Mouse (Mus musculus) CD4-positive, CD25-positive, alpha-beta regulatory T cell (primary cell): Measurements from ENCODE around the gene Id3. TPM values are rescaled to one million over a fixed set of nuclear protein-coding genes. Genes with fewer than 3 reads are reported as not detected.

ENCODE experiments used
- polyA plus RNA-seq: library from polyadenylated mRNA; unstranded; fragments of 100-300 nt; shearing (Covaris generic); gene quantifications from one replicate; pipeline ENCODE4 v1.2.1, GENCODE M21; 2017

Gene Id3
- 281 TPM for polyA plus RNA-seq

DNA sequence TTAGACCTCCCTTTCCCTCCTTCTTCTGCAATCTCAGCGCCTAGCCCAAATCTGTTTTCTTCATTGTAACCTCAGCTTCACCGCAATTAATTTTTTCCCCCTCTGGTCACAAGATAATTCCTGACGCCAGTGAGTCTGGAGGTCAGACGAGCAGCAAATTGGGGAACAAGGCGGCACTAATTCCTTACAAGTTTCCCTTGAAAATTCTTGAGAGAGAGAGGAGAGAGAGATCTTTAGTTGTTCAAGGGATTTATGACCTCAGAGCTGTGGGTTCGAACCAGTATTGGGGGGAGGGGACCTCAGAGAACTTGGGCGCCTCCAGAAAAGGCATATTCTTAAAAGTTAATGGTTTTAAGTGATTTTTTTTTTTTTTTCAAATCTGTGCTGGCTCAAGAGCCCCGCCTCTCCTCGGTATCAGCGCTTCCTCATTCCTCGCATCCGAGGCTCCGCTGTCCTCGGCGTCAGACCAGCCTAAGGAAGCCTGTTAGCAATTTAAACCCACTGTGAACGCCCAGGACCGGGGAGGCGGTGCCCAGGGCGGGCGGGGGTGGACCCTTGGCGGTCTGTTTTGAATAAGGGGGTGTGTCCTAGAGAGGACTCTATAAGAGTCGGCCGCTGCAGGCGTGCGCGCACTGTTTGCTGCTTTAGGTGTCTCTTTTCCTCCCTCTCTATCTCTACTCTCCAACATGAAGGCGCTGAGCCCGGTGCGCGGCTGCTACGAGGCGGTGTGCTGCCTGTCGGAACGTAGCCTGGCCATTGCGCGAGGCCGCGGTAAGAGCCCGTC lies at the start of gene Id3:
TSS of gene Id3 (plus strand) at position 305 of the 784 bp plus-strand sequence.

DNA sequence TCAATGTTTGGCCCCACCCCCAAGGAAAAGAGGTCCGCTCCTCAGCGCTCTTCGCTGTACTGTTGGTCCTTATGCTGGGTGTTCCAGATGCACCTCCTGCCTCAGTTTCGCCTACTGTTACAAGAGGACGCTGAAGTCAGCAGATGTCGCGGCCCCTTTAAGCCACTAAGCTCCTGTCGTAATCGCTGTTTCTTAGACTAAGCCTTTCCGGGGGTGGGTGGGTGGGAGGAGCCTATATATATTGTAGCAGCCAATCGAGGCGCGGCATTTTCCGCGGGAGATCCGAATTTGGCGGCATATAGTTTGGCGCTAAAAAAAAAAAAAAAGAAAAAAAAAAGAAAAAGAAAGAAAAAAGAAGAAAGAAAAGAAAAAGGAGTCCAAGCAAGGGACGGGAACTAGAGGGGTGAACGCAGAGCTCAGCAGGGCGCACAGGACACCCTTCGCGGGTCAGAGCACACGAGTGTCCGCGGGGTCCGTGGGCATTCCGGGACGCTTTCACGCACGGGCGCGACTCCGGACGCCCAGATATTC lies 28.8 kb downstream of the Id3 start, which contains the start of gene E2f2:
TSS of gene E2f2 (plus strand) at position 384 of the 531 bp plus-strand sequence.

Other genes with a start within 250 kb of the Id3 start
- 15.4 TPM for gene Cnr2, start 248.1 kb upstream of the Id3 start, polyA plus RNA-seq
- gene Fuca1, start 222.8 kb upstream of the Id3 start, polyA plus RNA-seq, result 88.7 TPM
- 70.9 TPM for gene Hmgcl, start 197.0 kb upstream of the Id3 start, polyA plus RNA-seq
- 21.5 TPM for gene Gale, start 179.8 kb upstream of the Id3 start, polyA plus RNA-seq
- gene Lypla2, start 170.9 kb upstream of the Id3 start, polyA plus RNA-seq, result 308 TPM
- gene Pithd1, start 156.2 kb upstream of the Id3 start, polyA plus RNA-seq, result 77.8 TPM
- 50.7 TPM for gene Eloa, start 121.7 kb upstream of the Id3 start, polyA plus RNA-seq
- 326 TPM for gene Rpl11, start 90.1 kb upstream of the Id3 start, polyA plus RNA-seq
- 23.0 TPM for gene E2f2, start 28.9 kb downstream of the Id3 start, polyA plus RNA-seq
- 0.24 TPM for gene Asap3, start 62.9 kb downstream of the Id3 start, polyA plus RNA-seq
- 0.61 TPM for gene Tcea3, start 104.2 kb downstream of the Id3 start, polyA plus RNA-seq
- gene Zfp46, start 141.2 kb downstream of the Id3 start, polyA plus RNA-seq, result 14.4 TPM
- gene Hnrnpr, start 167.4 kb downstream of the Id3 start, polyA plus RNA-seq, result 125 TPM